Mouse (Mus musculus) left cerebral cortex, adult 11 months (tissue): Measurements from ENCODE around the gene Hdc.

Experiments
- DNase-seq: peaks from one replicate; pipeline ENCODE4 v3.0.0; 2022; ENCODE audit warnings: low spot score

Hdc gene

DNA sequence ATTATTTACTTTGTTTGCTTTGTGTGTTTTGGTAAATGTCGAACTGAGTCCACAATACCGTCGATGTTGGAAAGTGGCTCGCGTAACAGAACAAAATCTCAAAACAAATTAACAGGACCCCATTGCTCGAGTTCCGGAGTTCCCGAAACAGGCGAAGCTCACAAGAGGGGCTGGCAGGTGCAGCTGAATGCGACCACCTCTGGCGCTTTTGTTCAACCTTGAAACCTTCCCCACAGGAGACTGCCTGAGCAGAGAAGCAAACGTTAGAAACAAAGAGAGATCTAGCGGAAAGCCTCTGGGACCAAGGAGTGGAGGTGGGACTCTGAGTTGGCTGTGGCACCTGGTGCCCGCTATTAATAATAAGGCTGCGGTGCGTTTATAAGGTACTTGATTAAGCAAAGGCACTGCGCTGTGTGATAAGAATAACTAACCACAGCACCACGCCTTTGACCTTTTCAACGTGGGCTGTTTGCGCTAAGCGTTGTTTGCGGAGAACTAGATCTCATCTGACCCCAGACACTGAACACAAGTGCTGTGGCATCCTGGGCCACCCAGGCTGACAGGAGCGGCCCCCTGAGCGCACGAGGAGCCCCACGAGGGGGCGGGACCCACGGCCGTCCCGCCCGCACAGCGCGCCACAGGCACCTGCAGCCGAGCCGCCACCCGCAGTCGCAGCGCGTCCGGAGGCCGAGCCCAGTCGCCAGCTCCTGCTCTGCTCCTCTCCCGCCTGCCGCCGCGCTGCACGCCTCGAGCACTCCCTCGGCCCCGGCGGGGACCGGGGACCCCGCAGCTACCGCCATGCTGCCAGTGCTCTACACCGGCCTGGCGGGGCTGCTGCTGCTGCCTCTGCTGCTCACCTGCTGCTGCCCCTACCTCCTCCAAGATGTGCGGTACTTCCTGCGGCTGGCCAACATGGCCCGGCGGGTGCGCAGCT is 66.5 kb downstream of the Hdc start, which contains the start of gene Slc27a2:
Slc27a2 (plus strand) TSS at position 51 of the 934 bp plus-strand sequence.
- DNase-seq, result peak; percentile 11

DNA sequence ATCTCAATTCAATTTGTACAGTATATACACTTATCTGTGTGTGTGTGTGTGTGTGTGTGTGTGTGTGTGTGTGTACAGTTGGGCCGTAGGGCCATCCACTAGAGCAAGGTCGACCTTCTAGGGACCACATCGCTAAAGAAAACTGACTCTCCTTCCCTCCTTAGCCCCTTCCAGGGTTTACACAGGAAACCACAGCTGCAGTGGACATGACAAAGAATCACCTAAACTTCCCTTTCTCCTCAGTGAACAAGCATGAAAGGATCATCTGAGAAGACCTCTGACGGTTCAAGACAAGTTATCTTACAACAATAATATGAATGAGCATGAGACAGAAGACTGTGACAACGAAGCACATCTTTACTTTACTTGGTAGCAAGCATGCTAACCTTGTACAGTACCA is 67.2 kb downstream of the Hdc start:
- no peak for DNase-seq

- DNase-seq, result no peak
Observed at GRCm38 (mm10) chr2:126551244-126551890, 67.7 kb downstream of the Hdc start.

- no peak for DNase-seq
Observed at GRCm38 (mm10) chr2:126549681-126550080, 69.4 kb downstream of the Hdc start.

- no peak for DNase-seq
Observed at GRCm38 (mm10) chr2:126546392-126546791, 72.7 kb downstream of the Hdc start.

GRCm38 (mm10) chr2:126545297-126545696 is 73.8 kb downstream of the Hdc start:
- no peak for DNase-seq
